Mouse (Mus musculus): ENCODE results near the gene Gm5767.

The Gm5767 gene

DNA sequence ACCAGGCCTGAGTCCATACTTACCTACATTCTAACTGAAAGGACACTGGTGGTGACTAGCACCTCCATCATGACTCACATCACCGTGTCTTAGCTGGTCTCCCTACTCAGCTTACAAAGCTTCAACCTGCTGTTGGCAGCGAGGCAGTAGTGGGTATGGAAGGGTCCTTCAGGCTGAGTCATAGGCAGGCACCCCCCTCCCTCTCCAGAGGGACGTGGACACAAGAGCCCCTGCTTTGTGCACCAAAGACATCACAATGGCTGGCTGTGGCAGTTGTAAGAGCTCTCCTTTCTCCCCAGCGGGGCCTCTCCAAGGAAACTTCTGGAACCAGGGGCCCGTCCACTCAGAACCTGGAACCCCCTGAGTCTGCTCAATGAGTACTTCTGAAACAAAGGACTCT is at the start of gene Gm5767:
Gm5767 (plus strand) TSS at position 301 of the 400 bp plus-strand sequence.
- TF ChIP-seq GATA4 (IDR thresholded peaks at IDR 0.05; ENCODE audit: insufficient replicate concordance, low read length): no peak

DNA sequence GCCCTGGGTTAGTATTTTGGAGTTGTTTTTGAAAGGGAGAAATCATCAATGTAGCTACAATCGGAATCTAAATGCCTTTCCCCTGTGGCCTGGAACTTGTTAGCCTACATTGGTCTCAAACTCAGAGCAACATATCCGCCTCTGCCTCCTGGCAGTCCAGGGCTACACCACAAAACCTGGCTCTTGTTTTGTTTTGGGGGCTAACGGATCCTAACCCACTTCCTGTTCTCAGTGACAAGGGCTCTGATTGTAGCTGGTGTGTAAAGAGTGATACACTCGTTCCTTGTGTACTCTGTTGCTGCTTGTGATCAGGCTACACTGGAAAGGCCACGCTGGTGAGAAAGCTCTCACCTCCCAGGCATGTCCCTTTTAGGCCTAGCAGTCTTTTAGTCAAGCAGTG is 49.1 kb upstream of the Gm5767 start:
- TF ChIP-seq GATA4 (IDR thresholded peaks at IDR 0.05; ENCODE audit: insufficient replicate concordance, low read length): no peak

DNA sequence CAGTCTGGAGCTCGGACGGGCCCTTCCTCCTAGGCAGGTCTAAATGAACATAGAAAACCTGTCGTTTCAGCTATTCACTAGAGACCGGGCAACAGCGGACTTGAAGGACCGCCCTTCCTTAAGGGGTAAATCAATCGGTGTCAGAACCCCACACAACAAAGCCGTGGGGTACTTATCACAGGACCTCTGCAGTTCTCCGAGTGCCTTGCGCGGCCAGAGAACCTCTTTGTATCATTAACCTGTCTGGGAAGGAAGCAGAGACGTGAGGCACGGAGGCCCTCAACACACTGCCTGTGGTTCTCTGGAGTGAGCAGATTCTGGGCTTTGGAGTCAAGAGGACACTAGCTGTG is 43.7 kb upstream of the Gm5767 start:
- TF ChIP-seq GATA4 (IDR thresholded peaks at IDR 0.05; ENCODE audit: insufficient replicate concordance, low read length): no peak

DNA sequence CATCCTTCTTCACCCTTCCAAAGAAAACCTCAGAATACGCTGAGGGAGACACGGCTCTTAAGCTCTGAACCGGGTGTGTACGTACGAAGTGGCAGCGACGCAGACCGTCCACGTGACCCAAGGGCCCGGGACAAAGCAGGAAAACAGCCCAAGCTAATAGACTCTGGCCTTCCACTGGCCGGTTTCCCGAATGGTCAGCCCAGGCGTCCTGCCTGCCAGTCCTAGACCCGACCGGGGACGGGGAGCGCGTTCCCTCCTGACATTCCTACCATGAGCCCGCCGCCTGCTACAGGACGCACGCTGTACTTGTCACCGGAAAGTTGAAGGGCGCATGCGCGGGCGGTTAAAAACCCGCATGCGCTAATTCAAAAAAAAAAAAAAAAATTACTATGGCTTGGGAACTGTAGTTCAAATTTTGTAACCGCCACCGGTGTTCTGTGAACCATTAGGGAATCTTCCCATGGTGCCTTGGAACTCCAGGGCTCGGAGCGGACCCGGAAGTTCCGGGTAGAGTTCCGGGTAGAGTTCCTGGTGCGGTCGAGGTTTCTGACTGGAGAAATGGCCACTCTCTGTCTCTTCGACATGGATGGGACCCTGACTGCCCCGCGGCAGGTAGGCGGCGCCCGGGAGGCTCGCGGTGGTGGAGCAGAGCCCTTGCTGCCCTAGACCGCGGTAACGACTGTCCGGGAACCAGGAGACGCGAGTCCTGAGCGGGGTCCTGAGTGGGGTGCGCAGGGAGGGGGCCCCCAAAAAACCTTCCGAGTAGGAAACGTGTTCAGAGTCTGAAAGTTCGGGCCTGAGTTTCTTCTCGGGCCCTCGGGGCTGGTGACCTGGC is 43.1 kb upstream of the Gm5767 start, which contains the start of the genes Pmm2 and Tmem186:
Pmm2 (plus strand) TSS at position 458 of the 835 bp plus-strand sequence.
Tmem186 (minus strand) TSS at position 496 of the 835 bp plus-strand sequence.
- TF ChIP-seq GATA4 (IDR thresholded peaks at IDR 0.05; ENCODE audit: insufficient replicate concordance, low read length): no peak

DNA sequence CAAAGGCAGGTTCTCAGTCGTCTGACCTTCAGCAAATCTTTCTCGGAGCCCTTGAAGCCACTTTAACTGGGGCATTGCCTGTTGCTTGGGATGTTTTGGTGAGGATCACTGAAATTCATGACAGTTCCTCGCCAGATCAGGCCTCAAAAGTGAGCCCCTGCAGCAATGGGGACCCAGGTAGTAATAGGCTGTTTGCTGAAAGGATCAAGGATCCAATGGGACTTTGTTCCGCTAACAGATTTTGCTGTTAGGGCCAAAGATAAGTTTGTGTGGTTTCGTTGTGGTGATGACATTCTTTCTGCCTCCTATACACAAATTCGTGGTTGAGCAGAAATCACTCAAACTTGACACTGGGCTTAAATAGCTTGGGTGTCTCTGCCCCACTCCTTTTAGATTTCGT is 42.4 kb upstream of the Gm5767 start:
- no peak for TF ChIP-seq GATA4 (IDR thresholded peaks at IDR 0.05; ENCODE audit: insufficient replicate concordance, low read length)

DNA sequence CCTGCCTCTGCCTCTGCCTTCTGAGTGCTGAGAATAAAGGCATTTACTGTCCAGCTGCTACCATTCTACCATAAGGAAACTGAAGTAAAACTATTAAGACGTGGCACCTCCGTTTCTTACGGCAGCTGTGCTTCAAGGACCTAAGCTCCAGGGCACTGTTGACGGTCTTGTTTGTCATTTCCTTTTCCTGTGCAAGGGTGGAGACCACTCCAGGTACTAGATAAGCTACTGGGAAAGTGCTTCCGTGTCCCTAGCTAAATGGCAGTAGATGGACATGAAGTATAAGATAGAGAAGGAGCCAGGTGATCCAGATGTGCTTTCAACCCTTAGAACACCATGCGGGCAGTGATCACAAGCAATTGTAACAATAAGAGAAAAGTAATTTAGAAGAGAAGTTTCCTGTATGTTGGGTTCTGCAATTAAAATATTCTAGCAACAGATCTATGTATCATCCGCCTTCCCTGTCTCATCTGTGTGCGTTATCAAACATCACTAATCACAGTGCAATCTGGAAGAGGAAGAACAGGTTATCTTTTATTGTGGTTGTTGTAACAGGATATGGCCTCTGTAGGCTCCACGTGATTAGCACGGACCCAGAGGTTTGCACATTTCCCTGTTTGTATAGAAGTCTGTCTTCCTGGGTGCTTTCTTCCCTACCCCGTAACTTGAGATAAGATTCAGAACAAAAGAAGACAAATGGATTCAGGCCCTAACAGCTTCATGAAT is 40.9 kb upstream of the Gm5767 start:
- TF ChIP-seq GATA4 (IDR thresholded peaks at IDR 0.05; ENCODE audit: insufficient replicate concordance, low read length): peak; percentile 2; the same call in 1 of the 2 replicates

DNA sequence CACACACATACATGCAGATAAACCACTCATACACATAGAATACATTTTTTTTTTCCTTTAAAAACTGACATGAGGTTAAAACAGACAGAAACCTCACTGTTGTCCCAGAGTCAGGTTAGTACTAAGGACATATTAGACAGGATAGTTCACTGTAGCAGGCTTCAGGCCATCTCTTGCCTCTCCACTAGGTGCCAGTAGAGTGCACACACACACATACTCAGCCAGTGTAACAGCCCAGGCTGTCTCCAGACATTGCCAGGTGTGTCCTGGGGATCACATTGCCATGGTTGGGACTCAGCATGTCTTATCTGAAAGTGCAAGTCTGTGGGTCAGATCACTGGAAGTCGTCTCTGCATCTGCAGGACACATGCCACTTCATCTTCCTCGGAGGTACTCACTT is 36.7 kb upstream of the Gm5767 start:
- no peak for TF ChIP-seq GATA4 (IDR thresholded peaks at IDR 0.05; ENCODE audit: insufficient replicate concordance, low read length)

DNA sequence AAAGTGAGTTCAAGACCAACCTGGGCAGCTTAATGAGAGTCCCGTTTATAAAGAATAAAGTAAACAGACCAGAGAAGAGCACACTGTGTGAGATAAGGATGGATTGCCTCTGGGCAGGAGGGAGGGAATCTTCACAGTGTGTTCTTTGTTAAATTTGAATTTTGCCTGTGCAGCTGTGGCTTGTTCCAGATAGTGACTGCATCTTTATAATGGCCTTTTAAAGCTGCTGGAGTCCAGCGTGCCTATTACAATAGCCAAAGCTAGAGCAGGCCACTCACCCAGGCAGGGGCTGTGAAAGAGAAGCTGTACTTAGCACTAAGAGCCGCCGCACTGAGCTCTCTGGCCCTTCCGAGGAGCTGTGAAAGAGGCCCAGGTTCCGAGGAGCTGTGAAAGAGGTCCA is 35.0 kb upstream of the Gm5767 start:
- TF ChIP-seq GATA4 (IDR thresholded peaks at IDR 0.05; ENCODE audit: insufficient replicate concordance, low read length): no peak

DNA sequence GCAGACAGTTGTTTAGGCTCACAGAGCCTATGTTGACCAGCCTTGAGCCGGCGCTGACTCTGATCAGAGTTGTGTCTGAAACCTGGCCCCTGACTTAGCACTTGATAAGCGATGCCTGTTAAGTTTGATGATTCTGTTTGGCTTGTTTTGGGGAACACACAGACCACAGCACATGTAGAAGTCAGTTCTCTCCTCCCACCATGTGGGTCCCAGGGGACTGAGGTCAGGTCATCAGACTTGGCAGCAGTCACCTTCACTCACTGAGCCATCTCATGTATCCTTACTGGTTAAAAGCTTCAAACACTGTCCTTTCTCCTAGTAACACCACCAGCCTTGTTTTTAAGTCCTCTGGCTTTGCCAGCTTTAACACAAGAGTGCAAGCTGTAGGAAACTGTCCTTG is 30.6 kb upstream of the Gm5767 start:
- TF ChIP-seq GATA4 (IDR thresholded peaks at IDR 0.05; ENCODE audit: insufficient replicate concordance, low read length): no peak

DNA sequence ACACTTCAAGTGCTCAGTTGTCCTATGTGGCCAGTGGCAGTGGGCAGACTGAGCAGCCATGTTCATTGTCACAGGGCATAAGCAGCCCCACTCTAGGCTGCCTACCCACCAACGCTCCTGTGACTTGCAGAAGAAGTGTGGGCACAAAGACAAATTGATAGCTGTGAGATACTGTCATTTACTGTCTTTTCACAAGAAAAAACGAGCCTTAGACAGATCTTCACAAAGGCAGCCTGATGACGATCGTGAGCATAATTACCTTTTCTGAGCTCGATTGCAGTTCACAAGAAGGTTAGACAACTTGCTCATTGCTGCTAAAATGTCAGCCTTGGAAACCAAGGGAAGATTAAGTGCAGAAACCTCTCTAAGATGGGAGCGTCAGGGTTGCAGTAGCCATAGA is 25.5 kb upstream of the Gm5767 start:
- TF ChIP-seq GATA4 (IDR thresholded peaks at IDR 0.05; ENCODE audit: insufficient replicate concordance, low read length): no peak

DNA sequence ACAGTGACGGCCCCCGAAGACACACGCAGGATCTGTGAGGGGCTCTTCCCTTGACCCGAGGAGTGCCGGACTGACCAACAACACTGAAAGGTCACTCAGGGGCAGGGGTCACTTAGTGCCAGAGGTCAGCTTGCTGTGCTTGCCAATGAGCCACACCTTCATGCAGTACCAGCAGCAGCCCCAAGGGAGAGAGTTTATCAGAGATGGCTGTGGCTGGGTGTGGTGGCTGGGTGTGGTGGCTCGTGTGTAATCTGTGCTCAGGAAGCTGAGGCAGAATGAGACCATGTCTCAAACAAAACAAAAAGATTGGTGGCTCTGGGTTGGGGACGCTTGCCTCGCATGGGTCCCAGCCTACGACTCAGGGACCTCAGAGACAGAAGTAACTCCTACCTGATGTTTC is 25.0 kb upstream of the Gm5767 start:
- TF ChIP-seq GATA4 (IDR thresholded peaks at IDR 0.05; ENCODE audit: insufficient replicate concordance, low read length): no peak

DNA sequence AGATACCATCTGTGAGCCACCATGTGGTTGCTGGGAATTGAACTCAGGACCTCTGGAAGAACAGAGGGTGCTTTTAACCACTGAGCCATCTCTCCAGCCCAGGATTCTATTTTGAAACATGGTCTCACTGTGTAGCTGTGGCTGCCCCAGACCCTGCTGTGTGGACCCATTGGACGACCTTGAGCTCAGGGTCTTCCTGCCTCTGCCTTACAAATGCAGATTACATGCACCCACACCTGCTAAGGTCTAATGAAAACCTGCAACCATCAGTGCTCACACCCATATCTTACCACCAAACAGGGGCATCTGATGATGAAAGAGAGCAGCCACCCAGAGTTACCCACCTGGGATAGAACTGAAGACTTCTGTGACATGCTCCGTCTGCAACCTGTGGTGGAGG is 24.3 kb upstream of the Gm5767 start:
- no peak for TF ChIP-seq GATA4 (IDR thresholded peaks at IDR 0.05; ENCODE audit: insufficient replicate concordance, low read length)

DNA sequence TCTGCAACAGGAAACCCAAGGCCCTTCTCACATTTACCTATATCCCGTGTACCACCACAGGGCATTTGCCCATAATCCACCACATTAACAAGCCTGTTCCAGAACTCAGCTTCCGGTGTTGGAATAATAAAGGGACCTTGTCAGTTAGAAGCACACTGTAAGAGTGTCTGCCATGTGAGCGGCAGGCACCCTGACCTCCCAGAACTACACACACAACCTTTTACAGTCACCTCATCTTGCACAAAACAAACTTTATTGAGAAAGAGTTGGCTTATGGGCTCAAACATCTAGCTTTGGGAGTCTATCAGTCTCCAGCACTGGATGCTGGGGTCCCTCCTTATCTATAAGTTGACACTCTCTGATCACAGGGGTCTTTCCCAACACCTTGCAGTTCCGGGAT is 22.2 kb upstream of the Gm5767 start:
- TF ChIP-seq GATA4 (IDR thresholded peaks at IDR 0.05; ENCODE audit: insufficient replicate concordance, low read length): no peak

DNA sequence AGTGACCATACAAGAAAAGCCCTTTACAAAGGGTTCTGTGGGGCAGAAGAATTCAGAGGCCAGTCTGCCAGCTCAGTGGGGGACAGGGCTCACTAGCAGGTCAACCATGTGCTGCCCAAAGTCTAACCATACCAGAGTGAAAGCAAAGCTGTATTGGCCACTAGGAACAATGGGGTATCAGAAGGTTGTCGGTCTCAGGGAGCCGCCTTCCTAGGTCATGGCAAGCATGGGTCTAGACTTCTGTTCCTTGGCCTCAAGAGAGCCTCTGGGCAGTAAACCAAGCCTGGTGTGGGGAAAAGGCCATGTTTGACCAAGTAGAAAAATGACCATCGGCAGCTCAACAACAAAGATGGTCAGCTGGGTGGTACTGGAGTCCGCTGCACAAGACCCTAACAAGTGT is 21.8 kb upstream of the Gm5767 start:
- no peak for TF ChIP-seq GATA4 (IDR thresholded peaks at IDR 0.05; ENCODE audit: insufficient replicate concordance, low read length)

DNA sequence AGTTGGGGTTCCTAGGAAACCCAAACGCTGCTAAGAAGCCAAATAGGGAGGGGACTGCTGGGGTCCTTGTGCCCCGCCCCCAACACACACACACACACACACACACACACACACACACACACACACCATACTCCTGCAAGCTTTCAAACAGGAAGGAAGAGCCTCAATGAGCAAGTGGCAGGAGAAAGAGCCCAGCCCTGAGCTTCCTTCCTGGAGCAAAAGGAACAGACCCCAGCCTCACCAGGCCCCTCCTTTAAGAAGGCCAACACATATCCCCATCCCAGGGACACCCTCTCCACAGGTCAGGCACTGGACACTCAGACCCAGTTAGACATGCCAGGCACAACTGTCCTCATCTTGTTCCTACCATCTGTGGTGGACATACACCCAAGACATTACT is 17.5 kb upstream of the Gm5767 start:
- no peak for TF ChIP-seq GATA4 (IDR thresholded peaks at IDR 0.05; ENCODE audit: insufficient replicate concordance, low read length)

Measured in liver, adult (tissue).